Mouse (Mus musculus): ENCODE data around the gene Rnf121.
"Not testable (repeated sequence)": the region's sequence is repeated elsewhere in the genome, so short reads cannot be mapped to it uniquely, and the experiment has no call there.

DNA sequence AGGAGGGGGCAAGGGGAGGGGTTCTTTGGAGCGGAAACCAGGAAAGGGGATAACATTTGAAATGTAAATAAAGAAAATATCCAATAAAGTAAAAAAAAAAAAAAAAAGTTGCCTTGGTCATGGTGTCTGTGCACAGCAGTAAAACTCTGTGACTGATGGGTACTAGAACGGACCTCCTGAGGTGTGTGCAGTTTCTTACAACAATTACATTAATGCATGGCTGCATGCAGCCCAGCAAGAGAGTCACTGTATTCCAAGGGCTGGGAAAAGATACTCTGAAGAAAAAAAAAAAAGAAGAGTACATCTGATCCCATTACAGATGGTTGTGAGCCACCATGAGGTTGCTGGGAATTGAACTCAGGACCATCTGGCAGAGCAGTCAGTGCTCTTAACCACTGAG lies 44.3 kb downstream of the Rnf121 start:
- not testable (repeated sequence) for TF ChIP-seq E2F4 (IDR thresholded peaks at IDR 0.05; ENCODE audit: insufficient read depth); MAX (IDR thresholded peaks at IDR 0.05; ENCODE audit: low read depth); CEBPB (IDR thresholded peaks at IDR 0.05; ENCODE audit: insufficient read depth, poor library complexity, severe bottlenecking); POLR2A (IDR thresholded peaks at IDR 0.05; ENCODE audit: insufficient read length, low read depth); TCF12 (IDR thresholded peaks at IDR 0.05; ENCODE audit: insufficient read depth, poor library complexity, severe bottlenecking); USF1 (IDR thresholded peaks at IDR 0.05; ENCODE audit: low read depth); MYOD1 (IDR thresholded peaks at IDR 0.05; ENCODE audit: control insufficient read depth in 1 of 3, insufficient read length in 2 of 3, low read depth in 2 of 3); REST (IDR thresholded peaks at IDR 0.05; ENCODE audit: insufficient read depth, insufficient read length); POLR2AphosphoS2 (IDR thresholded peaks at IDR 0.05; ENCODE audit: insufficient read length, low read depth); MYOG (IDR thresholded peaks at IDR 0.05; ENCODE audit: control insufficient read depth in 1 of 3, insufficient read depth in 1 of 3, insufficient read length in 2 of 3, low read depth in 2 of 3); TCF3 (IDR thresholded peaks at IDR 0.05; ENCODE audit: insufficient read length, low read depth); SRF (IDR thresholded peaks at IDR 0.05; ENCODE audit: control insufficient read depth, insufficient read length, low read depth)

Measured in myocyte (in vitro differentiated cells).